Comparison of ENCODE assay signal across 8 mouse cellular contexts in the genomic region with DNA sequence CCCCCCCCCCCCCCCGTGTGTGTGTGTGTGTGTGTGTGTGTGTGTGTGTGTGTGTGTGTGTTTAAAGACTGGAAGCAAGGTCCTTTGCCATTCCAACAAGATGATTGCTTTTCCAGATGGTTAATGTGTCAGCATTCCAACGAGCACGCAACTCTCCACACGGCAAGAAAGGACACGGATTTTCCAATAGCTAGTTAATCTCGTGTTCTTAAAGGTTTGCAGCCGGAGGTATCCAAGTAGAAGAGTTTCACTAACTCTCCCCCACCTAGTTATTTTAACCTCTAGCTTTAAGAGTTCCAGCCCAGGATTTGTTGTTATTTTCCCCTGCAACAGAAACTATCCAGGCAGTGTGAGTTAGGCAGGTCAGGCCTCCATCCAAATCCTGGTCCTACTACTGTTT. TPM values are rescaled to one million over a fixed set of nuclear protein-coding genes. Genes with fewer than 3 reads are reported as not detected.
DNase-seq lines count a peak whose midpoint lies in the region; ATAC-seq and TF ChIP-seq lines count a peak whose summit lies in the region.

No protein-coding gene starts in this region.

- H3K36me3 ChIP-seq in ES-Bruce4 (ENCODE audit: control insufficient read depth, insufficient read depth, low read length, poor library complexity, severe bottlenecking), result no peaks in the 10 kb centered on the region
- peaks cover 6% of the 10 kb centered on the region; the same call in 1 of the 2 replicates for H3K36me3 ChIP-seq in heart, embryonic 16.5 days (ENCODE audit: control insufficient read depth, insufficient read depth)
- peaks cover 43% of the 10 kb centered on the region for H3K36me3 ChIP-seq in limb, embryonic 13.5 days
- H3K36me3 ChIP-seq in stomach, embryonic 14.5 days (ENCODE audit: control insufficient read depth, insufficient read depth, low read length), result peaks cover 11% of the 10 kb centered on the region; the same call in 1 of the 2 replicates

- no peak for TF ChIP-seq CTCF in ES-Bruce4 (IDR thresholded peaks at IDR 0.05; ENCODE audit: low read depth, low read length)

- no peaks in the 10 kb centered on the region for H3K27me3 ChIP-seq in ES-Bruce4 (ENCODE audit: control insufficient read depth, insufficient read depth, low read length, poor library complexity, severe bottlenecking)
- no peaks in the 10 kb centered on the region for H3K27me3 ChIP-seq in heart, embryonic 16.5 days (ENCODE audit: control insufficient read depth, insufficient read depth, low read length)
- H3K27me3 ChIP-seq in limb, embryonic 13.5 days, result no peaks in the 10 kb centered on the region
- H3K27me3 ChIP-seq in stomach, embryonic 14.5 days (ENCODE audit: control insufficient read depth, insufficient read depth, low read length), result no peaks in the 10 kb centered on the region

- H3K27ac ChIP-seq in ES-Bruce4 (ENCODE audit: insufficient read depth, low read length), result 0 out of 2 replicates have a peak overlapping the region, but pooled peaks have one; percentile 45
- H3K27ac ChIP-seq in heart, embryonic 16.5 days (ENCODE audit: low read length), result 0 out of 2 replicates have a peak overlapping the region, but pooled peaks have one; percentile 34
- no peak overlapping the region for H3K27ac ChIP-seq in limb, embryonic 13.5 days
- no peak overlapping the region for H3K27ac ChIP-seq in stomach, embryonic 14.5 days (ENCODE audit: low read length)

- WGBS in heart, embryonic 16.5 days, result 24% methylated on average over 6 of the region's 7 CpGs
- WGBS in limb, embryonic 13.5 days, result 9% methylated on average over 6 of the region's 7 CpGs
- 14% methylated on average over 6 of the region's 7 CpGs for WGBS in stomach, embryonic 14.5 days

- TF ChIP-seq POLR2A in ES-Bruce4 (IDR thresholded peaks at IDR 0.05; ENCODE audit: insufficient read depth, low read length), result no peak

- DNase-seq in embryo, embryonic 11 days, result peak; percentile 60
- DNase-seq in spleen, adult 18-20 months, result no peak
- no peak for DNase-seq in thymus, postnatal 0 days (ENCODE audit: low spot score)
- DNase-seq in gastrocnemius, postnatal 10 days, result no peak

- H3K4me1 ChIP-seq in ES-Bruce4 (ENCODE audit: control insufficient read depth, insufficient read depth, low read length), result no peaks in the 10 kb centered on the region
- peaks cover 8% of the 10 kb centered on the region; the same call in 1 of the 2 replicates for H3K4me1 ChIP-seq in heart, embryonic 16.5 days (ENCODE audit: control insufficient read depth, insufficient read depth, low read length)
- H3K4me1 ChIP-seq in limb, embryonic 13.5 days, result peaks cover 21% of the 10 kb centered on the region
- H3K4me1 ChIP-seq in stomach, embryonic 14.5 days (ENCODE audit: control insufficient read depth, insufficient read depth, low read length), result 0 out of 2 replicates have a peak, but pooled peaks cover 8% of the 10 kb centered on the region

- H3K9me3 ChIP-seq in ES-Bruce4 (replicated peaks; ENCODE audit: control insufficient read depth, insufficient read depth, low read length, poor library complexity, severe bottlenecking), result peaks cover 15% of the 10 kb centered on the region
- H3K9me3 ChIP-seq in heart, embryonic 16.5 days (replicated peaks; ENCODE audit: control insufficient read depth, low read length), result no peaks in the 10 kb centered on the region
- peaks cover 8% of the 10 kb centered on the region for H3K9me3 ChIP-seq in limb, embryonic 13.5 days
- H3K9me3 ChIP-seq in stomach, embryonic 14.5 days (ENCODE audit: control insufficient read depth, low read depth, low read length), result no peaks in the 10 kb centered on the region

- TF ChIP-seq EP300 in ES-Bruce4 (IDR thresholded peaks at IDR 0.05; ENCODE audit: insufficient read depth, low read depth, low read length), result no peak

- no peak for ATAC-seq in heart, embryonic 16.5 days (replicated peaks; ENCODE audit: extremely low read depth, insufficient read depth, low FRiP score)
- ATAC-seq in limb, embryonic 13.5 days (ENCODE audit: low FRiP score, low read depth), result no peak
- no peak for ATAC-seq in stomach, embryonic 14.5 days (ENCODE audit: insufficient number of reproducible peaks, insufficient read depth, low FRiP score, low read depth)

- H3K4me3 ChIP-seq in ES-Bruce4 (ENCODE audit: low read depth, low read length), result 0 out of 2 replicates have a peak overlapping the region, but pooled peaks have one; percentile 28
- peak overlapping the region; percentile 87 for H3K4me3 ChIP-seq in heart, embryonic 16.5 days (ENCODE audit: low read length)
- H3K4me3 ChIP-seq in limb, embryonic 13.5 days, result peak overlapping the region; percentile 89
- peak overlapping the region; percentile 94 for H3K4me3 ChIP-seq in stomach, embryonic 14.5 days (ENCODE audit: low read depth, low read length)

- peak overlapping the region; percentile 88 for H3K9ac ChIP-seq in ES-Bruce4 (ENCODE audit: low read depth, poor library complexity, severe bottlenecking)
- peak overlapping the region; percentile 56 for H3K9ac ChIP-seq in heart, embryonic 16.5 days (ENCODE audit: low read length)
- peak overlapping the region; percentile 50; the same call in 1 of the 2 replicates for H3K9ac ChIP-seq in limb, embryonic 13.5 days
- no peak overlapping the region for H3K9ac ChIP-seq in stomach, embryonic 14.5 days (replicated peaks; ENCODE audit: low read depth, low read length)

- H3K4me2 ChIP-seq in heart, embryonic 16.5 days (ENCODE audit: low read depth, low read length), result peak overlapping the region; percentile 76
- peak overlapping the region; percentile 72 for H3K4me2 ChIP-seq in limb, embryonic 13.5 days (replicated peaks)
- H3K4me2 ChIP-seq in stomach, embryonic 14.5 days (replicated peaks; ENCODE audit: low read depth, low read length), result peak overlapping the region; percentile 51

RNA-seq across cellular contexts. Expression of gene Pkd2, which starts 1.6 kb away (rescaled TPM):
- 21.0 and 23.8 TPM in 2 replicates for polyA plus RNA-seq in ES-Bruce4 (2011; ENCODE audit: insufficient read depth, insufficient read length, low read depth, missing spikeins)
- 7.1 and 8.5 TPM in 2 replicates for polyA plus RNA-seq in heart, embryonic 16.5 days (2015; fragmentation: Nextera tagmentation; extraction: Ambion mirVana)
- 22.6 and 22.7 TPM in 2 replicates for polyA plus RNA-seq in limb, embryonic 13.5 days (2015; fragmentation: Nextera tagmentation; extraction: Ambion mirVana)
- polyA plus RNA-seq in stomach, embryonic 14.5 days (2014; fragmentation: Nextera tagmentation; extraction: Ambion mirVana), result 29.2 and 29.6 TPM in 2 replicates
- 1.6 and 2.0 TPM in 2 replicates for polyA plus RNA-seq in thymus, postnatal 0 days (2015; fragmentation: Nextera tagmentation; extraction: Ambion mirVana)
- total RNA-seq in gastrocnemius, postnatal 10 days (2021), result 10 to 100 TPM; 24.8 to 32.6 TPM

RNA-seq across cellular contexts. Expression of gene Spp1, which starts 25.9 kb away (rescaled TPM):
- 350 and 395 TPM in 2 replicates for polyA plus RNA-seq in ES-Bruce4 (2011; ENCODE audit: insufficient read depth, insufficient read length, low read depth, missing spikeins)
- polyA plus RNA-seq in heart, embryonic 16.5 days (2015; fragmentation: Nextera tagmentation; extraction: Ambion mirVana), result 23.0 and 32.3 TPM in 2 replicates
- 11.1 and 11.3 TPM in 2 replicates for polyA plus RNA-seq in limb, embryonic 13.5 days (2015; fragmentation: Nextera tagmentation; extraction: Ambion mirVana)
- polyA plus RNA-seq in stomach, embryonic 14.5 days (2014; fragmentation: Nextera tagmentation; extraction: Ambion mirVana), result 8.2 and 78.1 TPM in 2 replicates
- 6.0 and 7.0 TPM in 2 replicates for polyA plus RNA-seq in thymus, postnatal 0 days (2015; fragmentation: Nextera tagmentation; extraction: Ambion mirVana)
- total RNA-seq in gastrocnemius, postnatal 10 days (2021), result 100 to 1,000 TPM in 1 of 2 experiments, 1 to 10 TPM in 1; 1.9 to 242 TPM

RNA-seq across cellular contexts. Expression of gene BC005561, which starts 47.3 kb away (rescaled TPM):
- 12.6 and 13.7 TPM in 2 replicates for polyA plus RNA-seq in ES-Bruce4 (2011; ENCODE audit: insufficient read depth, insufficient read length, low read depth, missing spikeins)
- polyA plus RNA-seq in heart, embryonic 16.5 days (2015; fragmentation: Nextera tagmentation; extraction: Ambion mirVana), result 7.4 TPM in 2 replicates
- polyA plus RNA-seq in limb, embryonic 13.5 days (2015; fragmentation: Nextera tagmentation; extraction: Ambion mirVana), result 14.6 and 16.3 TPM in 2 replicates
- polyA plus RNA-seq in stomach, embryonic 14.5 days (2014; fragmentation: Nextera tagmentation; extraction: Ambion mirVana), result 16.6 and 17.2 TPM in 2 replicates
- polyA plus RNA-seq in thymus, postnatal 0 days (2015; fragmentation: Nextera tagmentation; extraction: Ambion mirVana), result 7.0 and 9.5 TPM in 2 replicates
- total RNA-seq in gastrocnemius, postnatal 10 days (2021), result 1 to 10 TPM; 5.6 to 7.8 TPM

Comparison
In these comparisons a context has a peak if more than half of its experiments do, and no peak if none do; other contexts are left out.
1. H3K27ac ChIP-seq: peak in ES-Bruce4 (single experiment) and heart, embryonic 16.5 days (single experiment); none in limb, embryonic 13.5 days (single experiment) and stomach, embryonic 14.5 days (single experiment).
2. H3K4me3 ChIP-seq: peak in every context shown above with its lines; median percentile 94 in stomach, embryonic 14.5 days; 89 in limb, embryonic 13.5 days; 87 in heart, embryonic 16.5 days; 28 in ES-Bruce4.
3. Peak in every context shown above with its lines, with median percentiles within 50 percentile points of each other: H3K4me2 ChIP-seq.